Mouse (Mus musculus) cerebellum, adult 2 months (tissue): ENCODE data around the gene AC141477.1. TPM values are rescaled to one million over a fixed set of nuclear protein-coding genes. Genes with fewer than 3 reads are reported as not detected.

Experiments used
- DNase-seq, 2 experiments: peaks; one replicate each; pipeline ENCODE4 v3.0.0; 2021
- H3K27ac ChIP-seq: fragments of 200-500 bp; 2 replicates; pipeline ENCODE4 v1.5.1; 2012; ENCODE audit warnings: low read length, control low read depth, inconsistent platforms; ENCODE audit not compliant: insufficient read depth
- H3K27me3 ChIP-seq: fragments of 200-500 bp; 2 replicates; pipeline ENCODE4 v1.6.1; 2012; ENCODE audit warnings: inconsistent platforms, mild to moderate bottlenecking, low read length, moderate library complexity; ENCODE audit not compliant: control insufficient read depth, insufficient read depth
- H3K4me1 ChIP-seq: fragments of 200-500 bp; 2 replicates; pipeline ENCODE4 v1.6.1; 2011; ENCODE audit warnings: low read length; ENCODE audit not compliant: control insufficient read depth, insufficient read depth
- H3K4me3 ChIP-seq: fragments of 200-500 bp; replicated peaks from 2 replicates; pipeline ENCODE3; 2011; ENCODE audit warnings: mild to moderate bottlenecking, low read depth, low read length, control low read depth; ENCODE audit not compliant: insufficient read depth
- CTCF ChIP-seq: fragments of 200-500 bp; IDR thresholded peaks from 2 replicates; pipeline ENCODE4 v1.5.1; 2011; ENCODE audit warnings: low read depth, mild to moderate bottlenecking, control low read depth, low read length, moderate library complexity, borderline replicate concordance; ENCODE audit not compliant: insufficient read depth
- POLR2A ChIP-seq: fragments of 200-500 bp; IDR thresholded peaks from 2 replicates; pipeline ENCODE4 v1.6.1; 2011; ENCODE audit warnings: low read length, control low read depth, borderline replicate concordance; ENCODE audit not compliant: insufficient read depth
- WGBS: fragments of 180-500 bp; shearing (Covaris S2); methylation state at CpG from one replicate; pipeline ENCODE4 v1.1.7; 2018; 5-methylcytosine and 5-hydroxymethylcytosine counted together
- polyA plus RNA-seq: library from polyadenylated mRNA; depleted of rRNA; stranded (reverse); fragments of >200 nt; gene quantifications from 2 replicates; pipeline ENCODE4 v1.2.3, GENCODE M21; 2012

Gene AC141477.1
- polyA plus RNA-seq, 1 experiment, result not detected

DNA sequence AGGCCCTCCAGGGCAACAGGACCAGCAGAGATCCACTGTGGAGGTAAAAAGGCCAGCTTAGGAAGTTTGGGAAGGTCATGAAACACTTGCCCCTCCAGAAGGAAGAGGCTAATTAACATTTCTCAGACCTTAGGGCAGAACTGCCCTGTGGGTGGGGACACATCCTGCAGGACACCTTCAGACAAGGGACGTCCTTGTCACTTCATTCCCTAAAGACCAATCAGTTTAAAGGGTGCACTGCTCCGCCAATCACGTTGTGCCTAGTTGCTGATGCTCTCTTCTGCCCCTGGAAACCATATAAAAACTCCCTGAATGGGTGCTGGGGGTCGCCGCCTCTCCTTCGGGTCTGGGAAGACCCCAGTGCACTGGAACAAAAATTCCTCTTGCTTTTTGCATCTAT, 22.5 kb upstream of the AC141477.1 start:
- Histone ChIP-seq H3K27me3 (no peaks in the 10 kb centered on the region), H3K4me3 (no peak overlapping the region), H3K27ac (no peak overlapping the region), H3K4me1 (no peaks in the 10 kb centered on the region)
- no peak for TF ChIP-seq POLR2A
- TF ChIP-seq CTCF, result no peak
- DNase-seq, result no peak
- 90% methylated on average over 6 of the region's 6 CpGs for WGBS

DNA sequence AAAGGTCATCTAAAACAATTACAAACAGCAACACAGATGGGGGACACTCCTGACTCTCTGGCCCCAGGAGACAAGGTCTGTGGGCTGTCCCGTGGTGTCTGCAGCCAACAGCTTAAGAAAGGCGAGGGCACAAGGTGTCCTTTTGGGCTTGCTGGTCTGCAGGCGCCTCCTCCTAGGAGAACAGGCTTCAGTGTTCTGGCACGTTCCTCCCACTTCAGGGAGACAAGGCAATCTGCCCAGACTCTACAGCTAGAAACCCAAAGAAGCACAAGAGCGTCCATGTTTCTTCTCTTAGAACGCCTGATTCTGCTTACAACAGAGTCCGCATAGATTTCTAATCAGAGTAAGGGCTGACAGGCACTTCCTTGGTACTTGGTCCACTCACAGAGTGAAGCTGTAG, 22.1 kb upstream of the AC141477.1 start:
- 90% methylated on average over 7 of the region's 7 CpGs for WGBS
- no peak overlapping the region for H3K4me3 ChIP-seq
- no peak for DNase-seq
- no peaks in the 10 kb centered on the region for H3K27me3 ChIP-seq
- no peaks in the 10 kb centered on the region for H3K4me1 ChIP-seq
- no peak overlapping the region for H3K27ac ChIP-seq
- TF ChIP-seq CTCF, result no peak
- no peak for TF ChIP-seq POLR2A

DNA sequence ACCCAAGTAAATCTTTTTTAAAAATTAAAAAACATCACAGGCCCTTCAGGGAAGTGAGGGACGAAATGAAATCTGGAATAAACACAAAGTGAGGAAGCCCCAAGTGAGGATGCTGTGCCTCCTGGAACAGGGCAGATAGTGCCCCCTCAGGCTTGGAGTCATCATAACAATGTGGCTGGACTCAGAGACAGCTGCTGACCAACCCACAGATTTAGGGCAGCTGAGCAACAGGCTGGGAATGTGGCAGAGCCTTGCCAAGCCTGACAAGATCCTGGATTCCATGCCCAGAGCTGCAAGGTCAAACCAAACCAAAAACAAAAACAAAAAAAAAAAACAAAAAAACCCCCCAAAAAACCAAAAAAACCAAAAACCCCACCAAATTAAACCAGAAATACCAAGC, 21.0 kb upstream of the AC141477.1 start:
- Histone ChIP-seq H3K27ac (no peak overlapping the region), H3K27me3 (no peaks in the 10 kb centered on the region), H3K4me3 (no peak overlapping the region), H3K4me1 (no peaks in the 10 kb centered on the region)
- TF ChIP-seq CTCF (no peak), POLR2A (no peak)
- WGBS, result 91% methylated on average over 1 of the region's 1 CpGs
- DNase-seq, result no peak

DNA sequence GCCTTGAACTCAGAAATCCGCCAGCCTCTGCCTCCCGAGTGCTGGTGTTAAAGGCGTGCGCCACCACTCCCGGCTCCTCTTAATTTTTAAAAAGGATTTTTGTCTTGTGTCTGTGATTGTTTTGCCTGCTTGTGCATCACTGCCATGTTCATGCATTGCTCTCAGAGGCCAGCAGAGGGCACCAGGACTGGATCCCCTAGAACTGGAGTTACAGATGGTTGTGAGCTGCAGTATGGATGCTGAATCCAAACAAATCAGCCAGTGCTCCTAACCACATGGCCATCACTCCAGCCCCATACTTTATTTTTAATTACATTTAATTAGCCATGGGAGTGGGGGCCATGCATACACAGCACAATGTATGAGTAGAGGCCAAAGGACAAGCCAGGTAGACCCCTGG, 15.0 kb upstream of the AC141477.1 start:
- no peak overlapping the region for H3K4me3 ChIP-seq
- peak; percentile 29 to 41 for DNase-seq
- H3K27me3 ChIP-seq, result no peaks in the 10 kb centered on the region
- WGBS, result 53% methylated on average over 5 of the region's 5 CpGs
- H3K27ac ChIP-seq, result no peak overlapping the region
- TF ChIP-seq CTCF (peak; percentile 71), POLR2A (no peak)
- no peaks in the 10 kb centered on the region for H3K4me1 ChIP-seq

DNA sequence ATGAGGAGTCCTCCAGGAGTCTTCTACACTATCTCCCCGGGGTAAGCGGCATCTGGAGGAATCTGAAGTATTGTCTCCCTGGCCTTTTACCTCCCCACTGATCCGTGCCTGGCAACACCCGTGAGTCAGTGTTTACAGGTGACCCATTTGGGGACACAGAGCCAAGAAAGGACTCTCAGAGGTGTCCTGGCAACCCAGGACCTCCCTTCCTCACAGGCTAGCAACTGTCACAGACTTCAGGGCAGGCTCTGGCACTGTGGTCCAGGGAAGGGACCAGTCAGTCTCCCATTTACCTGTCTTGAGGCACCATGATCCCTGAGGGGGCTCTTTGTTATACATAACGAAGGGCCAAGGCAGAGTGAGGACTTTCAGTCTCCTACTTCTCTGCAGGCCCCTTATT, 8.6 kb upstream of the AC141477.1 start, which contains the start of gene 2610028H24Rik:
2610028H24Rik (plus strand) TSS at position 231 of the 400 bp plus-strand sequence.
- no peak for DNase-seq
- no peaks in the 10 kb centered on the region for H3K4me1 ChIP-seq
- no peak within 1 kb of the TSS for H3K27ac ChIP-seq
- no peaks in the 10 kb centered on the region for H3K27me3 ChIP-seq
- no peak for TF ChIP-seq CTCF
- no peak for TF ChIP-seq POLR2A
- WGBS, result 55% methylated on average over 5 of the region's 5 CpGs
- H3K4me3 ChIP-seq, result no peak within 1 kb of the TSS

DNA sequence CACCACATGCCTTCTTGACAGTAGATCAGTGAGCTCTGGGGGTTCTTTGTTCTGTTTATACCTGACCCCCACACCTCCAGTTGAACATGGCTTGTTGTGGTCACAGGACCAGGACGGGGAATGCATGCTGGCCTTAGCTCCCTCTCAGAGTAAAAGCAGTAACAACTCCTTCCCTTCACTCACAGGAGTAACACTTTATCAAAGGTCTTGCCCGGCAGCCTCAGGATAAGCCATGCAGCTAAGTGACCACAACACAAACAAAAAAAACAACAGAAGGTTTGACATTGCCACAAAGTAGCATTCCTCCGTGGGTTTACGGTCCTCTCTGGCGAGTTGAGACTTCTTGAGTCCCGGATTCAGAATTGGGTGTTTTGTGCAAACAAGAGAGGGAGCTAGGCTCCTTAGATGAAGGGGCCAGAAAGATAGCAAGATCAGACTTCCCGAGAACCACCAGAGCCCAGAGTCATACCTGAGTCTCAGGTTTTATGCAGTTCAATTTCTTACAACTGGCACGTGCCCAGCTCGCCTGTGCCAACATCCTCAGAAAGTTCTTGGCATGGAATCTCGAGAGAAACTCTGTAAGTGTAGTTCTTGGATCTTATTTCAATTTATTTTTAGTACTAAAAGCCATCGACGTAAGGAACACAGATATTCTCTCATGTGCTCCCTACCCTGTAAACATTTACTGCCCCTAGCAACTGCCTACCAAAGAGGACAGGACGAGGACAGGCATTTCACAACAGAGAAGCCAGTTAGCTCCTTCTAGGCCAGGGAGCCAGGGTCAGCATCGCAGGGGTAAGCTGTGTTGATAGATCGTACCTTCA, 7.4 kb upstream of the AC141477.1 start:
- H3K4me3 ChIP-seq, result no peak overlapping the region
- no peaks in the 10 kb centered on the region for H3K4me1 ChIP-seq
- TF ChIP-seq CTCF, result no peak
- no peak for TF ChIP-seq POLR2A
- H3K27ac ChIP-seq, result no peak overlapping the region
- WGBS, result 74% methylated on average over 15 of the region's 15 CpGs
- DNase-seq, result no peak
- H3K27me3 ChIP-seq, result no peaks in the 10 kb centered on the region

DNA sequence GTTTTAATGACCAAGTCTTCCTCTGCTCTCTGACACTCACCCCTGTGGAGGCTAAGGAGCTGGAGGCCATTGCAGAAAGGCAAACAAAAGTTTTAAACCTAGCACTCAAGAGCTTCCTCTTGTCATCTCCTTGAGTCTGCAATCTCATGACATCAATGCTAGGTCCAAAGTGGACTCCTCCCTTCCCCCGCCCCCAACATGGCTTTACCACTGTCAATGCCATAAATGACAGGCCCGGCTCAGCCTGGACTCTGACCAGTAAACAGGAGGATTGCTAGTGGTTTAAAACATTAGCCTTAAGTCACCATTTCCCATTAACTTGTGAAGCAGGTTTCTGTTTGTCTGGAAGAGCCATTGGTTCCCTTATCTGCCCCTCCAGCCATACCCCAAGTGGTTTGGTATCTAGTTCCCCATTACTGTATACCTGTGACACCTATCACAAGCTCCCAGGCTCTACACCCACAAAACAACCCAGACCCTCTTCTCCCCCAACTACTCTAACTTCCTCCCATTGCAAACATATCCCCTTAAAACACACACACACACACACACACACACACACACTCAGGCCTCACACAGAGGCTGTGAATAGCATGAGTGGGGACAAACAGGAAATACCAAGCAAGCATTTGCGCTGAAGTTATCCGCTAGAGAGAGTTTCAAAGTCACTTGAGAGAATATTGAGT, 5.9 kb upstream of the AC141477.1 start:
- 82% methylated on average over 4 of the region's 4 CpGs for WGBS
- TF ChIP-seq CTCF (no peak), POLR2A (no peak)
- no peak for DNase-seq

More for the DNA sequence above, 5.9 kb upstream of the AC141477.1 start:
- Histone ChIP-seq H3K27me3 (no peaks in the 10 kb centered on the region), H3K4me1 (no peaks in the 10 kb centered on the region), H3K27ac (no peak overlapping the region), H3K4me3 (no peak overlapping the region)
